Mouse (Mus musculus) left cerebral cortex, adult 2 months (tissue): ENCODE measurements around the gene Cbln4. TPM values are rescaled to one million over a fixed set of nuclear protein-coding genes. Genes with fewer than 3 reads are reported as not detected.

Experiments used
- DNase-seq, 2 experiments: peaks; one replicate each; pipeline ENCODE4 v3.0.0; 2021 to 2022; ENCODE audit warnings: low spot score in 2 of 2, mixed read lengths in 1 of 2; ENCODE audit errors: extremely low spot score in 1 of 2
- H3K27ac ChIP-seq: fragments of 200-600 bp; 2 replicates; pipeline ENCODE4 v1.8.1; 2022
- H3K4me3 ChIP-seq: fragments of 200-600 bp; 2 replicates; pipeline ENCODE4 v1.8.1; 2022
- CTCF ChIP-seq: fragments of 200-600 bp; IDR thresholded peaks from 2 replicates; pipeline ENCODE4 v1.8.1; 2022; ENCODE audit warnings: antibody characterized with exemption, mild to moderate bottlenecking, moderate library complexity
- intact Hi-C: fragments of 180-260 bp; cut with DNase I; formaldehyde crosslinking; loops from one replicate; pipeline ENCODE4 v1.15.1; 2025
- total RNA-seq, 2 experiments: library from RNA; stranded (reverse); gene quantifications; 2 replicates each; pipeline ENCODE4 v1.2.3; 2021

Gene Cbln4
- total RNA-seq, 2 experiments from 2014 or later = 28.0 to 28.5 TPM

DNA sequence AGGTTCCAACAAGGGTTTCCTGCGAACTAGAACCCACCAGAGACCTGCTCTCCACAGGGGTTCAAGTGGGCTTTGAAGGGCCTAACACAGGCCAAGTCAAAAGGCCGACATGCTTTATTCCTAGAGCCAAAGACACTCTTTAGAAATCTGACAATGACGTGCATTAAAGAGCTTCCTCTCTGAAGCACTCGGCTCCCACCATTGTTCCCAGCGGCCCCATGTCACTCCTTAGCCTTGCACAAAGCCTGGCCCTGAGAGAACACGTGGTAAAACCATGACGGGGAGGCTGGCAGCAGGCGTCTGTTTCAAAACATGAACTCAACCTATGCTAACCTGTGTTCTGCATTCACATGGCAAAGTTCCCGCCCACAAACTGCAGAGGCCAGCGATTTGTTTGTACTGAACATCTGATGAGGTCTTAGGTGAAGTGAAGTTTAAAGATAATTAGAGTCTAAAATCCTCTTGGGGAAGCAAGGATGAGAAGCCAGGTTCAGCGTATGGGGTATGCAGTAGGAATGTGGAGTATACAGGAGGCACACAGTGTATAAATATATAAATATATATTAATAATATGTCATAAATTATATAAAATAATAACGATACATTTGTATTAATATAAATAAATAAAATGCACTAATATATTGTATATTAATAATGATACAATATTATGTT, 17.7 kb downstream of the Cbln4 start:
- intact Hi-C loops = no loop called here
- TF ChIP-seq CTCF = no peak
- no peak for DNase-seq
- Histone ChIP-seq H3K27ac (no peak overlapping the region), H3K4me3 (no peak overlapping the region)

DNA sequence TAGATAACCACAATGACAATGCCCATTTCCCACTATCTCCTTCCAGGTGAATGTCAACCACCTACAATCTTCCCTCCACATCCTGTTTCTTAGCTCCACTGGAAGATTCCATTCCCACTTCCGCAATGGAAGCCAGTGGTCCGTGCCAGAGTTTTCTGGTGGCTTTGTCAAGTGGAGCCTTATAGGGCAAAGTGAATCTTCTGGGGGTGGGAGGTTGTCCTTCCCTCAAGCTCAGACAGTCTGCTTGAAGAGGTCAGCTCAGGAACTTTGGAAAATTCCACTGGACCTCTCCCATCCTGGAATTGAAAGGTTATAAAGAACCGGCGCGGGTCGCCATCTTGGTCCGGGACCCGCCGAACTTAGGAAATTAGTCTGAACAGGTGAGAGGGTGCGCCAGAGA, 36.5 kb downstream of the Cbln4 start:
- no peak for DNase-seq
- TF ChIP-seq CTCF = no peak
- Histone ChIP-seq H3K4me3 (no peak overlapping the region), H3K27ac (no peak overlapping the region)
- intact Hi-C loops = no loop called here

DNA sequence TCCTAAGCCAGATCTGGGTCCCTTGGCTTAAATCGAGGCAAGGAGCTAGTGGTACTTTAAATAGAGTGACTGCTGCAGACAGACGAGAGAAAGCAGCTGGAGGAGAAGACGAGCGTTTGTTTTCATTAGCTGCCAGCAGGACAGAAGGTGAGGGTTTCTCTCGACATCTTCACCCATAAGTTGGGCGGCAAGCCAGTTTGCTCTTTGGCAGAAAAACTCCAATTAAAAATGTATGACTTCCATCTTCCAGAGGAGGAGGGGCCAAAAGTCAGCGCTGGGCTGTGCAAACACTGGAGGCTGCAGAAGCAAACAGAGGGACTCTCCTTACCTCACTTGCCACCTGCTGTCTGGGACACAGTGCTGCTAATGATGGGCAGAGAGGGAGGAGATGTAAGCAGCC, 37.3 kb downstream of the Cbln4 start:
- Histone ChIP-seq H3K27ac (no peak overlapping the region), H3K4me3 (no peak overlapping the region)
- intact Hi-C loops = no loop called here
- no peak for DNase-seq
- TF ChIP-seq CTCF = no peak

DNA sequence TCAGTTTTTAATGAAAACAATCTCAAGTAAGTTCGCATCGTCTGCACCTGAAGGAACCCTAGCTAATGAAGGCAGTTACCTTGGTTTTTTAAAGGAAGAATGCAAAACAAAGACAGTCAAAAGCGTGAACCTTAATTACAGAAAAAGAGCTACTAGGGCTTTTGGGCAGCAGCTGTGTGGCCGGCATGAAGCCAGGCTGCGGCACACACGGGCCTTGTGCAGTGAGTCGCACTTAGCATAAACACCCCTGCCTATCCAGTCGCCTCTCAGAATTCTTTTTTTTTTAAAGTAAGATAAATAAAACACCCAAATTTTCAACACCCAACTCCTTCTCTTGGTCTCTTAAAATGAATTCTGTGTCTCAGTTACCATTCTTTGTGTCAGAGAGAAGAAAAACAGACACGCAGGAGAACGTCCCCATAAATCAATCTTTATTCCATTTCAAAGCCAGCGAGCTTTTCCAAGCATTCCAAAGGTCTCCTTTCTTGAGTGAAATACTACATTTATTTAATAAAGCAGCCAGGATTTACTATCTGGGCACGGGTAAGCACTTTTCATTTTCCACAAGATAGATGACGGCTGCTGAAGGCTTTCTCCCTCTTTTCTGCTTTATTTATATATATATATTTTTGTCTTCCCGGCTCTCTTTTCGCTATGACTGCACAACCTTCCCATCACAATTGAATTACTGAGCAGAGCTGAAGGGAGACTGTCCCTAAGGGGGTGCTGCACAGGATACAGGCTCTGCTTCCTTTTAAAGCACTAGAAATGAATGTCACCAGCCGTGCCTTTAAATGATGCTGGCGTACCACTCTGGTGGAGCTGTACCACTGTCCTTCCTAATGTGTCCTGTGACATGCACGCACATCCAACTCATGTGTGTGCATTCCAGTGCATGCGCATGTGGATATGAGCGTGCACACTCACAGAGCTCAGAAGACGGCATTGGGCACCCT, 39.0 kb downstream of the Cbln4 start:
- H3K4me3 ChIP-seq = no peak overlapping the region
- TF ChIP-seq CTCF = no peak
- intact Hi-C loops = no loop called here
- no peak overlapping the region for H3K27ac ChIP-seq
- no peak for DNase-seq

DNA sequence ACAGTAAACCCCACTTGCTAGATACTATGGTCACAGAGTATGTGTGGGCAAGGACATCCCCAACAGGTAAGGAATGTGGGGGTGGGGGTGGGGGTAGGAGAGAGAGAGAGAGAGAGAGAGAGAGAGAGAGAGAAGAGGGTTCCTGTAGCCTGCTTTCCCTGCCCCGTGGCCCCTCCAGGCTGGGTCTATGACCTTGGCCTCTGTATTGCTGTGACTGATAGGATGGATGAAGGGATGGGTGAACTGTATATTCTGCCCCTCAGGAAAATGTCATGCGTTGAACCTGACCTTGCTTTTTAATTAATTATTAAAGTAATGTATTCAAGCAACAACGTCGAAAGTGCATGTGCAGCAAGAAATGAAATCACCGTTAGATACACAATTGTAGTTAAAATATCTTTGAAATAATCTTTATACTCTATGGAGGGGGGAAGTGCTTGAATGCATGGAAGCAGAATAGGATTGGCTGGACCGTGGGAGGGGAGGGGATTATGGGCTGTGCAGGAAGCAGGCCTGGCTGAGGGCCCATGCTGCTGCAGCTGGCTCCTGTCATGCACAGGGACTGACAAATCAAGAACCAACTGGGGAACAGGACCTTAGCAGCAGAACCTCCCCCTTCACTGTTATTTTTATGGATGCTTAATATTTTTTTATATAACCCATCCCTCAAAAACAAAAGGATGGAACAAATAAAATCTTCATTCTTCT, 46.1 kb downstream of the Cbln4 start:
- no peak for DNase-seq
- no peak for TF ChIP-seq CTCF
- no peak overlapping the region for H3K27ac ChIP-seq
- intact Hi-C loops = no loop called here
- H3K4me3 ChIP-seq = no peak overlapping the region

DNA sequence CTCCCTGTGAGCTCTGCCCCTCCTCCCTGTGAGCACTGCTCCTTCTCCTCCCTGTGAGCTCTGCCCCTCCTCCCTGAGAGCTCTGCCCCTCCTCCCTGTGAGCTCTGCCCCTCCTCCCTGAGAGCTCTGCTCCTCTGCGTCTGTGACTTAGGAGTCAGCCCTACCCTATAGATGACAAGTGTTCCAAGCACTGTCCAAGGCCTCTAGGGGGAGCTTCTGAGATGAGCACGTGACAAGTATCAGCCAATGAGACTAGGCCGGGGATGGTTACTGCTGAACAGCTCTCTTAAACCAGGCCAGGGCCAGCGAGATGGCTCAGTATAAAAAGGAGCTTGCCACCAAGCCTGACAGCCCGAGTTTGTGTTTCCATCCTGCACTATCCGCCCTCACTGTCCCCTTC, 48.4 kb downstream of the Cbln4 start:
- Histone ChIP-seq H3K4me3 (no peak overlapping the region), H3K27ac (no peak overlapping the region)
- no peak; the same call in 1 of the 2 replicates for TF ChIP-seq CTCF
- intact Hi-C loops = no loop called here
- DNase-seq = no peak

DNA sequence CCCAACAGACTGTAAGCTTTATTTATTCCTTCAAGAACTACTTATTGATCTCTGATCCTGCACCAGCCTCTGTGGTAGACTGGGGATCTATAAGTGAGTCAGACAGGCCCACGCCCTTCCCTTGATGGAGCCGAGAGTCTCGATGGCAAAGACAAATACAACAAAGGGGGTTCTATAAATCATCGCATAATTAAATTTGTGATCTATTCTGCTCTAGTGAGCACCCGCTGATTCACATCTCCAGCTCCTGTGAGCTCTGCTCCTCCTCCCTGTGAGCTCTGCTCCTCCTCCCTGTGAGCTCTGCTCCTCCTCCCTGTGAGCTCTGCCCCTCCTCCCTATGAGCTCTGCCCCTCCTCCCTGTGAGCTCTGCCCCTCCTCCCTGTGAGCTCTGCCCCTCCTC, 49.0 kb downstream of the Cbln4 start:
- intact Hi-C loops = no loop called here
- no peak overlapping the region for H3K4me3 ChIP-seq
- no peak overlapping the region for H3K27ac ChIP-seq
- DNase-seq = no peak
- no peak for TF ChIP-seq CTCF

DNA sequence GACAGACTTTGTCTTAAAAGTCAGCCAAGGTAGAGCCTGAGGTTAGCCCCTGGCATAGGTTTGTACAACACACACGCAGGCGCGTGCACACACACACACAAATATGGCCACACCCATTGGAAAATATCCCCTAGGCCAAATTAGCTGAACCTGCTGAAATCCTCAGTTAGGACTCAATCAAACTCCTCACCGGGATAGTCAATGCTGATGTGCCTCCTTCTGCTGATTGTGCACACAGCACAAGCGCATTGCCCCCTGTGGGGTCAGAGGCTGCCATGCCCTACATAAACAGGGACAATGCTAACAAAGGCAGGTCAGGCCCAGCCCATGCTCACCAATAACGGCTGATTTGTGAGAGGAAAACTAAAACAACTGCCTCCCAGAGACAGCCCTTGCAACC, 56.6 kb downstream of the Cbln4 start:
- H3K27ac ChIP-seq = no peak overlapping the region
- no peak overlapping the region for H3K4me3 ChIP-seq
- DNase-seq = no peak
- TF ChIP-seq CTCF = no peak
- intact Hi-C loops = no loop called here

Other genes with a start within 250 kb of the Cbln4 start
- gene Mc3r, start 205.0 kb upstream of the Cbln4 start, total RNA-seq = under 1 TPM; 0.29 to 0.37 TPM